In the genomic region with DNA sequence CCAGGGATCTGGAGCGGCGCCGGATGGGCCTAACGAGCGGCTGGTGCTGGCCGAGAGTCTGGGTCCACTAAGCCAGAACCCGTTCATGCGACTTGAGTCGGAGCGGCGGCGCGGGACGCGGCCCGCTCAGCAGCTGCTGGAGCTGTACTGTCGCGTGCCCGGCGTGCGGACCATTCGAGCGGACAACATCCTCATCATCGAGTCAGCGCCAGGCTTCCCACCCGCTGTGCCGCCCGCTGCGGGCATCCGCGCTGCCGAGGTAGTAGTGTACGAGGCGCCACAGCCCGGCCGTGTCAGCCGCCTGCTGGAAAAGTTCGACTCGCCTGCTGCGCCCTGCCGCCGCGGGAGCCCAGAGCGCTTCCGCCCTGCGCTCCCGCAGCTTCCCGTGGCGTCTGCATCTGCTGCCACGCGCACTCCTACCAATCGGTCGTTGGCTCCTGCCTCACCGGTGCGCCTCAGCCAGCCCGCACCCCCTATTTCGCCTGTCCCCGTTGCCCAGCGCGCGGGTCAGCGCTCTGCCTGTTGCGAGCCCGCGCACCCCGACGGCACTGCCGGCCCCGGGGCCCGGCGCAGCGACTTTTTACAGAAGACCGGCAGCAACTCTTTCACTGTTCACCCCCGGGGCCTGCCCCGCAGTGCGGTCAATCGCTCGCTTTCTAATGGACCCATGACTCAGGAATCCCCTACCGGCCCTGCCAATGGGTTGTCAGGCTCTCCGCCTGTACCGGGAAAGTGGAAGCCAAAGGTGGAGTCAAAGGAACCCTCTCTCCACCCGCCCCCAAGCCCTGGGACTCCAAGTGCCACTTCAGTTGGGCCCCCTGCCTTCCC, we compare ENCODE assay signal across 8 mouse cellular contexts. TPM values are rescaled to one million over a fixed set of nuclear protein-coding genes. Genes with fewer than 3 reads are reported as not detected.
DNase-seq lines count a peak whose midpoint lies in the region; ATAC-seq and TF ChIP-seq lines count a peak whose summit lies in the region.

No protein-coding gene starts in this region.

- no peak for TF ChIP-seq POLR2A in spleen, adult 2 months (IDR thresholded peaks at IDR 0.05; ENCODE audit: low read depth, low read length)

- no peak overlapping the region; the same call in 1 of the 2 replicates for H3K27ac ChIP-seq in embryonic facial prominence, embryonic 13.5 days
- H3K27ac ChIP-seq in hindbrain, postnatal 0 days: peak overlapping the region; percentile 71
- peak overlapping the region; percentile 27 for H3K27ac ChIP-seq in lung, embryonic 16.5 days (ENCODE audit: low read length)
- peak overlapping the region; percentile 65 for H3K27ac ChIP-seq in spleen, adult 2 months (ENCODE audit: insufficient read depth, low read length)

- TF ChIP-seq CTCF in hindbrain, postnatal 0 days (IDR thresholded peaks at IDR 0.05; ENCODE audit: low read depth): no peak
- TF ChIP-seq CTCF in spleen, adult 2 months (IDR thresholded peaks at IDR 0.05; ENCODE audit: extremely low read depth, insufficient read depth, insufficient read length, insufficient replicate concordance): no peak

- peak overlapping the region; percentile 99 for H3K4me2 ChIP-seq in embryonic facial prominence, embryonic 13.5 days
- peak overlapping the region; percentile 76 for H3K4me2 ChIP-seq in hindbrain, postnatal 0 days (ENCODE audit: low read depth, low read length)
- peak overlapping the region; percentile 98 for H3K4me2 ChIP-seq in lung, embryonic 16.5 days (ENCODE audit: low read depth, low read length)

- no peak; the same call in 1 of the 2 replicates for ATAC-seq in embryonic facial prominence, embryonic 13.5 days (ENCODE audit: insufficient number of reproducible peaks, insufficient read depth, low FRiP score, low TSS enrichment, low read depth)
- no peak for ATAC-seq in hindbrain, postnatal 0 days
- peak; percentile 18; the same call in 1 of the 2 replicates for ATAC-seq in lung, embryonic 16.5 days (ENCODE audit: low read depth)

- no peaks in the 10 kb centered on the region for H3K9me3 ChIP-seq in embryonic facial prominence, embryonic 13.5 days
- no peaks in the 10 kb centered on the region for H3K9me3 ChIP-seq in hindbrain, postnatal 0 days (ENCODE audit: low read length)
- H3K9me3 ChIP-seq in lung, embryonic 16.5 days (ENCODE audit: control insufficient read depth, low read length): no peaks in the 10 kb centered on the region

- peaks cover 40% of the 10 kb centered on the region for H3K4me1 ChIP-seq in embryonic facial prominence, embryonic 13.5 days
- peaks cover 43% of the 10 kb centered on the region for H3K4me1 ChIP-seq in hindbrain, postnatal 0 days (ENCODE audit: insufficient read depth, low read length)
- H3K4me1 ChIP-seq in lung, embryonic 16.5 days (replicated peaks; ENCODE audit: control insufficient read depth, insufficient read depth, low read length): peaks cover 32% of the 10 kb centered on the region
- H3K4me1 ChIP-seq in spleen, adult 2 months (ENCODE audit: control insufficient read depth, insufficient read depth, insufficient read length): peaks cover 20% of the 10 kb centered on the region

- peak overlapping the region; percentile 79 for H3K4me3 ChIP-seq in embryonic facial prominence, embryonic 13.5 days
- H3K4me3 ChIP-seq in hindbrain, postnatal 0 days (ENCODE audit: low read length): peak overlapping the region; percentile 60
- peak overlapping the region; percentile 89 for H3K4me3 ChIP-seq in lung, embryonic 16.5 days (ENCODE audit: low read length)
- peak overlapping the region; percentile 71 for H3K4me3 ChIP-seq in spleen, adult 2 months (ENCODE audit: extremely low read depth, insufficient read depth, insufficient read length)

- H3K27me3 ChIP-seq in embryonic facial prominence, embryonic 13.5 days: peaks cover 21% of the 10 kb centered on the region
- no peaks in the 10 kb centered on the region for H3K27me3 ChIP-seq in hindbrain, postnatal 0 days (ENCODE audit: insufficient read depth, low read length)
- H3K27me3 ChIP-seq in lung, embryonic 16.5 days (ENCODE audit: control insufficient read depth, insufficient read depth, low read depth, low read length): peaks cover 5% of the 10 kb centered on the region
- H3K27me3 ChIP-seq in spleen, adult 2 months (ENCODE audit: control insufficient read depth, insufficient read depth, low read length): no peaks in the 10 kb centered on the region

- under 1% methylated on average over 82 of the region's 82 CpGs for WGBS in embryonic facial prominence, embryonic 13.5 days
- 2% methylated on average over 81 of the region's 82 CpGs for WGBS in hindbrain, postnatal 0 days
- WGBS in lung, embryonic 16.5 days: 1% methylated on average over 66 of the region's 82 CpGs
- under 1% methylated on average over 82 of the region's 82 CpGs for WGBS in spleen, adult 2 months

- peak overlapping the region; percentile 77 for H3K9ac ChIP-seq in embryonic facial prominence, embryonic 13.5 days
- peak overlapping the region; percentile 66 for H3K9ac ChIP-seq in hindbrain, postnatal 0 days (replicated peaks; ENCODE audit: low read length)
- H3K9ac ChIP-seq in lung, embryonic 16.5 days (ENCODE audit: low read length): peak overlapping the region; percentile 77

- H3K36me3 ChIP-seq in embryonic facial prominence, embryonic 13.5 days: 0 out of 2 replicates have a peak, but pooled peaks cover 10% of the 10 kb centered on the region
- H3K36me3 ChIP-seq in hindbrain, postnatal 0 days (ENCODE audit: insufficient read depth, low read length): no peaks in the 10 kb centered on the region
- H3K36me3 ChIP-seq in lung, embryonic 16.5 days (ENCODE audit: control insufficient read depth, insufficient read depth, low read length): no peaks in the 10 kb centered on the region
- no peaks in the 10 kb centered on the region for H3K36me3 ChIP-seq in spleen, adult 2 months (ENCODE audit: control insufficient read depth, insufficient read depth, low read length)

- peak; percentile 22 for DNase-seq in gastrocnemius, postnatal 25 days
- DNase-seq in gastrocnemius, postnatal 10 days: no peak
- DNase-seq in NIH3T3 (ENCODE audit: low read depth): peak; percentile 50
- peak; percentile 61 for DNase-seq in hindbrain, postnatal 0 days (ENCODE audit: low spot score)
- DNase-seq in spleen, adult 2 months (ENCODE audit: low read depth in 1 of 2, low spot score in 2 of 2): peak in 1 of 2 experiments; percentile 33
- no peak for DNase-seq in layer of hippocampus, adult 9-11 months

RNA-seq across cellular contexts. Expression of gene Tprn, which starts 0.6 kb away (rescaled TPM):
- 1 to 10 TPM; 2.1 to 2.9 TPM for total RNA-seq in gastrocnemius, postnatal 25 days (2021)
- total RNA-seq in gastrocnemius, postnatal 10 days (2021): 1 to 10 TPM; 4.7 to 6.8 TPM
- polyA plus RNA-seq in embryonic facial prominence, embryonic 13.5 days (2015; fragmentation: Nextera tagmentation; extraction: Ambion mirVana): 7.5 and 8.2 TPM in 2 replicates
- total RNA-seq in hindbrain, postnatal 0 days (2014; rRNA removed): 39.1 and 45.6 TPM in 2 replicates
- polyA plus RNA-seq in hindbrain, postnatal 0 days (2015; fragmentation: Nextera tagmentation; extraction: Ambion mirVana): 30.0 and 31.1 TPM in 2 replicates
- polyA plus RNA-seq in lung, embryonic 16.5 days (2015; fragmentation: Nextera tagmentation; extraction: Ambion mirVana): 6.4 and 6.5 TPM in 2 replicates
- polyA plus RNA-seq in spleen, adult 2 months (2012; rRNA removed): 17.1 and 23.5 TPM in 2 replicates

RNA-seq across cellular contexts. Expression of gene Tmem203, which starts 7.8 kb away (rescaled TPM):
- 10 to 100 TPM; 10.3 to 11.3 TPM for total RNA-seq in gastrocnemius, postnatal 25 days (2021)
- total RNA-seq in gastrocnemius, postnatal 10 days (2021): 10 to 100 TPM; 14.9 to 16.0 TPM
- 24.5 and 25.3 TPM in 2 replicates for polyA plus RNA-seq in embryonic facial prominence, embryonic 13.5 days (2015; fragmentation: Nextera tagmentation; extraction: Ambion mirVana)
- 56.2 and 57.9 TPM in 2 replicates for total RNA-seq in hindbrain, postnatal 0 days (2014; rRNA removed)
- polyA plus RNA-seq in hindbrain, postnatal 0 days (2015; fragmentation: Nextera tagmentation; extraction: Ambion mirVana): 26.7 and 29.7 TPM in 2 replicates
- polyA plus RNA-seq in lung, embryonic 16.5 days (2015; fragmentation: Nextera tagmentation; extraction: Ambion mirVana): 20.3 and 22.0 TPM in 2 replicates
- polyA plus RNA-seq in spleen, adult 2 months (2012; rRNA removed): 44.4 and 60.5 TPM in 2 replicates

RNA-seq across cellular contexts. Expression of gene Ssna1, which starts 9.2 kb away (rescaled TPM):
- total RNA-seq in gastrocnemius, postnatal 25 days (2021): 10 to 100 TPM; 31.6 to 33.0 TPM
- total RNA-seq in gastrocnemius, postnatal 10 days (2021): 10 to 100 TPM; 39.5 to 40.3 TPM
- 231 and 246 TPM in 2 replicates for polyA plus RNA-seq in embryonic facial prominence, embryonic 13.5 days (2015; fragmentation: Nextera tagmentation; extraction: Ambion mirVana)
- 84.5 and 120 TPM in 2 replicates for total RNA-seq in hindbrain, postnatal 0 days (2014; rRNA removed)
- polyA plus RNA-seq in hindbrain, postnatal 0 days (2015; fragmentation: Nextera tagmentation; extraction: Ambion mirVana): 159 and 165 TPM in 2 replicates
- 219 and 232 TPM in 2 replicates for polyA plus RNA-seq in lung, embryonic 16.5 days (2015; fragmentation: Nextera tagmentation; extraction: Ambion mirVana)
- polyA plus RNA-seq in spleen, adult 2 months (2012; rRNA removed): 45.5 and 67.8 TPM in 2 replicates

RNA-seq across cellular contexts. Expression of gene Anapc2, which starts 9.3 kb away (rescaled TPM):
- 10 to 100 TPM; 27.0 to 27.3 TPM for total RNA-seq in gastrocnemius, postnatal 25 days (2021)
- total RNA-seq in gastrocnemius, postnatal 10 days (2021): 10 to 100 TPM; 35.2 to 52.2 TPM
- 137 and 143 TPM in 2 replicates for polyA plus RNA-seq in embryonic facial prominence, embryonic 13.5 days (2015; fragmentation: Nextera tagmentation; extraction: Ambion mirVana)
- 26.1 and 46.7 TPM in 2 replicates for total RNA-seq in hindbrain, postnatal 0 days (2014; rRNA removed)
- 101 and 105 TPM in 2 replicates for polyA plus RNA-seq in hindbrain, postnatal 0 days (2015; fragmentation: Nextera tagmentation; extraction: Ambion mirVana)
- polyA plus RNA-seq in lung, embryonic 16.5 days (2015; fragmentation: Nextera tagmentation; extraction: Ambion mirVana): 136 and 137 TPM in 2 replicates
- polyA plus RNA-seq in spleen, adult 2 months (2012; rRNA removed): 55.7 and 68.8 TPM in 2 replicates

RNA-seq across cellular contexts. Expression of gene AL732309.1, which starts 16.3 kb away (rescaled TPM):
- under 1 TPM; 0.82 to 0.99 TPM for total RNA-seq in gastrocnemius, postnatal 25 days (2021)
- 1 to 10 TPM; 1.3 to 1.4 TPM for total RNA-seq in gastrocnemius, postnatal 10 days (2021)
- polyA plus RNA-seq in embryonic facial prominence, embryonic 13.5 days (2015; fragmentation: Nextera tagmentation; extraction: Ambion mirVana): 6.9 and 7.9 TPM in 2 replicates
- 8.7 and 9.7 TPM in 2 replicates for total RNA-seq in hindbrain, postnatal 0 days (2014; rRNA removed)
- polyA plus RNA-seq in hindbrain, postnatal 0 days (2015; fragmentation: Nextera tagmentation; extraction: Ambion mirVana): 2.3 and 2.6 TPM in 2 replicates
- polyA plus RNA-seq in lung, embryonic 16.5 days (2015; fragmentation: Nextera tagmentation; extraction: Ambion mirVana): 4.5 and 5.9 TPM in 2 replicates
- 21.0 and 25.2 TPM in 2 replicates for polyA plus RNA-seq in spleen, adult 2 months (2012; rRNA removed)

Comparison
In these comparisons a context has a peak if more than half of its experiments do, and no peak if none do; other contexts are left out.
1. DNase-seq: peak in gastrocnemius, postnatal 25 days (single experiment), NIH3T3 (single experiment) and hindbrain, postnatal 0 days (single experiment); none in gastrocnemius, postnatal 10 days (single experiment) and layer of hippocampus, adult 9-11 months (single experiment).
2. Peak in every context shown above with its lines, with median percentiles within 50 percentile points of each other: H3K4me2 ChIP-seq, H3K4me3 ChIP-seq and H3K9ac ChIP-seq.